Mouse (Mus musculus) common myeloid progenitor, adult 5-6 weeks (primary cell): ENCODE measurements around the gene Armc5. TPM values are rescaled to one million over a fixed set of nuclear protein-coding genes. Genes with fewer than 3 reads are reported as not detected.

Experiments used
- ATAC-seq: replicated peaks from 2 replicates; pipeline ENCODE4 v1.8.0; 2016; ENCODE audit warnings: low read depth, mild to moderate bottlenecking, moderate TSS enrichment, inconsistent platforms; ENCODE audit not compliant: poor library complexity, severe bottlenecking
- total RNA-seq: library from RNA; stranded (forward); fragments of 200-1000, 187-1606 nt; gene quantifications from 2 replicates; pipeline ENCODE4 v1.2.3, GENCODE M21; 2017

The Armc5 gene
- 9.0 and 13.3 TPM in 2 replicates for total RNA-seq

- ATAC-seq, result peak; percentile 34
These were observed at the start of gene Armc5 for GRCm38 (mm10) chr7:128236856-128237592. Gene Armc5 (plus strand): TSS chr7:128237342.

GRCm38 (mm10) chr7:128201607-128202006 lies 35.5 kb upstream of the Armc5 start:
- no peak for ATAC-seq

DNA sequence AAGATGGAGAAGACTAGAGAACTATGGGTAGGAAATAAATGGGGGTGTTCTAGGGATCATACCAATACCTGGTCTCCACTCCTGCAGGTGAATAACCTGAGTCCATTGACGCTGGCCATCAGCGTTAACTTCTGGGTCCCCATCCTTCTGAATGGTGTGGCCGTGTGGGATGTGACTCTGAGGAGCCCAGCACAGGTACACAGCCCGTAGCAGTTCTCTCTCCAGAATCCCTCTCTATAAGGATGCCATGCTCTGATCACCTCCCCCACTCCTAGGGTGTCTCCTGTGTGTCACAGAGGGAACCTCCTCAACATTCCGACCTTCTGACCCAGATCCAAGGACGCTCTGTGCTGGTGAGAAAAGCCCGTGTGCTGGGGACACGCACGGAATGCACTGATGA lies 34.1 kb upstream of the Armc5 start:
- ATAC-seq, result no peak

DNA sequence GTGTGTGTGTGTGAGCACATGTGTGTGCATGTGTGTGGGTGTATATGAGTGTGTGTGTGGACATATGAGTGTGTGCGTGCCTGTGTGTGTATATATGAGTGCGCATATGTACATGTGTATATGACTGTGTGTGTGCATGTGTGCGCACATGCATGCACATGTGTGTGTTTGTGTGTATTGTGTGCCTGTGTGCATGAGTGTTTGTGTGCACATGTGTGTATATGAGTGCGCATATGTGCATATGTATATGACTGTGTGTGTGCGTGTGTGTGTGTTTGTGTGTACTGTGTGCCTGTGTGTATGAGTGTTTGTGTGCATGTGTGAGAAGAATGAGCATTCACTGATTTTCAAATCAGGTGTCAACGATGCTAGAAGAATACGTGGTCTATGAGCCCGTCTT lies 33.0 kb upstream of the Armc5 start:
- no peak for ATAC-seq

- no peak for ATAC-seq
These were observed 31.4 kb upstream of the Armc5 start for GRCm38 (mm10) chr7:128205695-128206094.

GRCm38 (mm10) chr7:128206152-128206551 lies 31.0 kb upstream of the Armc5 start, which contains the start of gene Cox6a2:
Gene Cox6a2 (minus strand): TSS chr7:128206387.
- ATAC-seq, result no peak

- peak; percentile 97 for ATAC-seq
These were observed 29.0 kb upstream of the Armc5 start for GRCm38 (mm10) chr7:128208187-128208586.

- ATAC-seq, result no peak
These were observed 27.3 kb upstream of the Armc5 start for GRCm38 (mm10) chr7:128209826-128210225.

DNA sequence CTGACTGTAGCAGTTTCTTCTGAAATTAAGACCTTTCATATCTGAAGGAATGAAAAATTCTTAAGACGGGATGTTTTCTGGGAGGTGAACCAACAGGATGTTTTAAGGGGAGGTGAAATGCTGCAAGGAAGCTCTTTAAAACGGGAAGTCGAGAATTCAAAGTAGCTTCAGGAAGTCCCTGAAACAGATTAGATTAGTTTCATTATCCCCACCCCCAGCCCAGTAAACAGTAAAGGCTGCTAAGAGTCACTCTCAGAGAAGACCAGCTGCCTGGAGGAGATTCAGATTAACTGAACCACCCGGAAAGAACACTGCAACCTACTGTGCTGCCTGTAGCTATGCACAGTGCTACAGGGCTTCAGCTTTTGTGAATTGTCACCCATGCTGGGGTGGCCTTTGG lies 17.2 kb upstream of the Armc5 start:
- ATAC-seq, result no peak

- ATAC-seq, result no peak
These were observed 16.2 kb upstream of the Armc5 start for GRCm38 (mm10) chr7:128220936-128221335.

GRCm38 (mm10) chr7:128231741-128232140 lies 5.4 kb upstream of the Armc5 start:
- peak; percentile 66 for ATAC-seq

DNA sequence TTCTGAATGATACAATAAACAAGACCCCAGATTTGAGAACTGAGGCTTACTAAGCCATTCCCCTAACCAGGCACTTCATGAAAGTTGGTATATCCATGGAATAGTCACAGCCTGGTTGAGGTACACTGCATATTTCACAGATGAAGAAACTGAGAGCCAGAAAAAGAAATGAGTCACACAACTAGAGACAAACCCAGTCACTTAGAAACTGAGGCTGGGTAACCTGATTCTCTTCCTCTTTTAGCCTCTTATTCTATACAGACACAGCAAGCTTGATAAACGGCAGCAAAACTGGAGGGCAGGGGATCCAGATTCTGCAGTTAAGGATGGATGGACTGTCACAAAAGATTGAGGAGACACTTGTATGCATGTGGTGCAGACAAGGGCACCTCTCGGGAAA lies 2.3 kb upstream of the Armc5 start:
- ATAC-seq, result no peak

- ATAC-seq, result no peak
These were observed 1.7 kb upstream of the Armc5 start for GRCm38 (mm10) chr7:128235481-128235880.

DNA sequence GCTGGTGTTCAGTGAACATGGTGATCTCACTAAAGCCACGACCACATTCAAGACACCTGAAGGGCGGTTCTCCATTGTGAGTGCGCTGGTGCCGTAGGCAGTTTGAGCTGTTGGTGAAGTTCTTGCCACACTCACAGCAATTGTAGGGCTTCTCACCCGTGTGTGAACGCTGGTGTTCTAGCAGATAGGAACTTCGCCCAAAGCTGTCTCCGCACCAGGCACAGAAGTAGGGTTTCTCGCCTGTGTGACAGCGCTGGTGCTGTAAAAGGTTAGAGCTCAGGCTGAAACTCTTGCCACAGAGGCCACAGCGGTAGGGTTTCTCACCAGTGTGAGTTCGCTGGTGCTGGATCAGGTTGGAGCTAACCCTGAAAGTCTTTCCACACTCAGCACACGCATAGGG lies 716 bp upstream of the Armc5 start:
- ATAC-seq, result no peak

DNA sequence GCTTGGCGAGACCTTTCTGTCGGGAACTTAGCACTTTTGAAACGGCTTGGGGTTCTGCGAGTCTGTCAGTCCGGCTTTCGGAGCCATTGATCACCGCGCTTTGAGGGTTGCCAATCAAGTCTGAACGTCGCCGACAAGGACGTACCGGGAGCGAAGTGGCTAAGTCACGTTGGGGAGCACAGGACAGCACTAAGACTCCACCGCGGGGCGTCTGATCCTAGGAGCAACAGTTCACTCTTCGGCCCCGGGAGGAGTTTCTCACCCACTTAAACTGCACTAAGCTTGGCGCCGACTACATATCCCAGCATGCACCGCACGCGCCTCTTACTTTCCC lies 418 bp downstream of the Armc5 start:
- no peak for ATAC-seq

DNA sequence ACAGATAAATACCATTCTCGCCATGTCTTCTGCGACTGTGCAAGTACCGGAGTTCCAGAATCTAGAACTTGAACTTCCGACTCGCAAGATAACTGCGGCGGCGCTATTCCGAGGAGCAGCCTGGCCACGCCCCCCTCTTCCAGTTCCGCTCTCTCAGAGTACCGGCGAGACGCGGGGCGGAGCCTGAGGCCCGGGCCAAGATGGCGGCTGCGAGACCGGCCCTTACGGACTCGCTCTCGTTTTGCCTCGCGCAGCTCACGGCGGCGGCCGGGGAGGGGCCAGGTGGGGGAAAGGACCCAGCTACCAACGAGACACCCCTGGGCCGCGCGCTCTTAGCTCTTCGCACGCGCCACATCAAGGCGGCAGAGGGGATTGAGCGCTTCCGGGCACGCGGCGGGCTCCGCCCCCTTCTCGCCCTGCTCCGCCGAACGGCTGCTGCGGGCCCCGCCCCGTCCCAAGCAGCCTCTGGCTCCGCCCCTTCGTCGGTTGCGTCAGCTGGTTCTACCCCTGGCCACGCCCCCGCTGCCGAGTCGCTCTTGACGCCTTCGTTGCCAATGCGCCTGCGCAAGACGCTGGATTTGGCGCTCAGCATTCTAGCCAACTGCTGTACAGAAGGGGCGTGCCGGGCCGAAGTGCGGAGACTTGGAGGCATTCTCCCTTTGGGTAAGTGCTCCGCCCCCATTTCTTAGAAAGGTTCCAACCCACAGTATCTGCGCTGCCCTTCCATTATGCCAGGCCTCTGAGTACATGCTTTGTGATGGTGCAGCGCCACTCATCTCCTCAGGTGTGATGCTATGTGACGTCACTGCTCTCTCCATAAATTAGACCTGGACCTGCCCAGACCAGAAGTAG lies 1.0 kb downstream of the Armc5 start, which contains the start of gene 9130023H24Rik:
TSS of gene 9130023H24Rik (minus strand) at position 105 of the 852 bp plus-strand sequence.
- peak; percentile 82 for ATAC-seq

DNA sequence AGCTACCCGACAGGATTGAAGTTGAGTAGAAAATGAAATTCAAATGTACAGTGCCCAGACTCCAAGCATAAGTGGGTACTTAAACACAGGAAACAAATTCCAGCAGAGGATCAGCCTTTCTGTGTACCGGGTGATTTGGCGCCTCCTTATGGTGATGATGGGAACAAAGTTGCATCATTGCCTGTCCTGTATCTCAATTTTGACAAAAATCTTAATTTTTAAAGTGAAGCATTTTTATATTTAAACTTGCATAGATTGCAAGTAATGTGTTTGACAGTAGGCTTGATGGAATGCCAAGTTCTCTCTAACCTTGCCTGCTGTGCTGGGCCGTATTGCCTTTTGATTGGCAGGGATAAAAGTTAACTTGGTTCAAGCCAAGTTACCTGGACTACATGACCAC lies 1.8 kb downstream of the Armc5 start:
- no peak for ATAC-seq

DNA sequence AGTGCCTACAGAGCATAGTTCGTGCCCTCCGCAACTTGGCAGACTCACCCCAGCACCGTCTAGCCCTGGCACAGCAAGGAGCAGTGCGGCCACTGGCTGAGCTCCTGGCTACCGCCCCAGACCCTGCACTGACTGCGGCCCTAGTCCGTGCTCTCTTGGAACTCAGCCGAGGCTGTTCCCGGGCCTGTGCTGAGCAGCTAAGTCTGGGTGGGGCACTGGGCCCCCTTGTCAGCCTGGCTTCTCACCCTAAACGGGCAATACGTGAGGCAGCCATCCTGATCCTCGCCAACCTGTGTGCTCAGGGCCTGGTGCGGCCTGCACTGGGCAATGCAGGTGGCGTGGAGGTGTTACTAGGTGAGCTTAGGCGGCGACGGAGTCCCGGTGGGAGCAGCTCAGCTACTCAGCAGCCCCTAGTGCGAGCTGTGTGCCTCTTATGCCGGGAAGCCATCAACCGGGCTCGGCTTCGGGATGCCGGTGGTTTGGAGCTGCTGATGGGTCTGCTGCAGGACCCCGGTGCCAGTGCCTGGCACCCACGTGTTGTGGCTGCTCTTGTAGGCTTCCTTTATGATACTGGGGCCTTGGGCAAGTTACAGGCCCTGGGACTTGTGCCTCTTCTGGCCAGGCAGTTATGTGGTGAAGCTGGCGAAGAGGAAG lies 3.1 kb downstream of the Armc5 start:
- ATAC-seq, result no peak

GRCm38 (mm10) chr7:128242331-128242730 lies 5.2 kb downstream of the Armc5 start:
- ATAC-seq, result no peak

- no peak for ATAC-seq
These were observed 6.8 kb downstream of the Armc5 start for GRCm38 (mm10) chr7:128243921-128244320.
